Mouse (Mus musculus) frontal cortex, postnatal 36 days (tissue): ENCODE measurements around the gene Cst7.
"Not testable (repeated sequence)": the region's sequence is repeated elsewhere in the genome, so short reads cannot be mapped to it uniquely, and the experiment has no call there.

ENCODE experiments used
- DNase-seq, 2 experiments: peaks; one replicate each; pipeline ENCODE4 v3.0.0; 2022; ENCODE audit warnings: low spot score in 2 of 2

Cst7 gene

GRCm38 (mm10) chr2:150569847-150570590 is at the start of gene Cst7:
TSS of gene Cst7 (plus strand) at chr2:150570415.
- no peak for DNase-seq

- DNase-seq = no peak
These were observed 44.5 kb upstream of the Cst7 start for GRCm38 (mm10) chr2:150525703-150526207.

- DNase-seq = not testable (repeated sequence)
These were observed 20.6 kb upstream of the Cst7 start for GRCm38 (mm10) chr2:150549576-150549975.

- DNase-seq = peak in 1 of 2 experiments; percentile 64
These were observed 11.6 kb upstream of the Cst7 start for GRCm38 (mm10) chr2:150558568-150558967.

GRCm38 (mm10) chr2:150567051-150567450 is 3.2 kb upstream of the Cst7 start:
- DNase-seq = no peak

GRCm38 (mm10) chr2:150570761-150571160 is 546 bp downstream of the Cst7 start:
- no peak for DNase-seq

GRCm38 (mm10) chr2:150572463-150572862 is 2.2 kb downstream of the Cst7 start:
- DNase-seq = no peak

GRCm38 (mm10) chr2:150576256-150576655 is 6.0 kb downstream of the Cst7 start:
- no peak for DNase-seq

GRCm38 (mm10) chr2:150578603-150579002 is 8.4 kb downstream of the Cst7 start:
- no peak for DNase-seq

GRCm38 (mm10) chr2:150579628-150580027 is 9.4 kb downstream of the Cst7 start:
- DNase-seq = no peak

- no peak for DNase-seq
These were observed 18.9 kb downstream of the Cst7 start for GRCm38 (mm10) chr2:150589076-150589475.

GRCm38 (mm10) chr2:150595411-150596190 is 25.4 kb downstream of the Cst7 start:
- DNase-seq = no peak

- DNase-seq = no peak
These were observed 30.0 kb downstream of the Cst7 start for GRCm38 (mm10) chr2:150600263-150600662.

GRCm38 (mm10) chr2:150602166-150602565 is 32.0 kb downstream of the Cst7 start:
- no peak for DNase-seq

GRCm38 (mm10) chr2:150604802-150605201 is 34.6 kb downstream of the Cst7 start:
- no peak for DNase-seq

GRCm38 (mm10) chr2:150607086-150607485 is 36.9 kb downstream of the Cst7 start:
- no peak for DNase-seq

GRCm38 (mm10) chr2:150608087-150608799 is 38.0 kb downstream of the Cst7 start, which contains the start of gene Apmap:
TSS of gene Apmap (minus strand) at chr2:150608567.
- DNase-seq = peak; percentile 97 to 98

- peak; percentile 66 to 90 for DNase-seq
These were observed 38.8 kb downstream of the Cst7 start for GRCm38 (mm10) chr2:150608872-150609560.

- no peak for DNase-seq
These were observed 39.9 kb downstream of the Cst7 start for GRCm38 (mm10) chr2:150610097-150610496.

- DNase-seq = no peak
These were observed 51.5 kb downstream of the Cst7 start for GRCm38 (mm10) chr2:150621698-150622097.

GRCm38 (mm10) chr2:150623957-150624356 is 53.7 kb downstream of the Cst7 start:
- no peak for DNase-seq
